Mouse (Mus musculus): ENCODE measurements around the gene Tle6.
"Not testable (repeated sequence)": the region's sequence is repeated elsewhere in the genome, so short reads cannot be mapped to it uniquely, and the experiment has no call there.

- TF ChIP-seq ZNF384 (IDR thresholded peaks at IDR 0.05; ENCODE audit: low read depth, low read length); ZC3H11A (IDR thresholded peaks at IDR 0.05; ENCODE audit: borderline replicate concordance, low read depth, low read length): not testable (repeated sequence)
Observed at GRCm38 (mm10) chr10:81648803-81649775, 48.2 kb upstream of the Tle6 start, which contains the start of gene Gm10778.
